Mouse (Mus musculus): Measurements from ENCODE around the gene Cadm4. TPM values are rescaled to one million over a fixed set of nuclear protein-coding genes. Genes with fewer than 3 reads are reported as not detected.

Cadm4 gene
- polyA plus RNA-seq, 1 experiment from 2014 or later, result 71.3 TPM

DNA sequence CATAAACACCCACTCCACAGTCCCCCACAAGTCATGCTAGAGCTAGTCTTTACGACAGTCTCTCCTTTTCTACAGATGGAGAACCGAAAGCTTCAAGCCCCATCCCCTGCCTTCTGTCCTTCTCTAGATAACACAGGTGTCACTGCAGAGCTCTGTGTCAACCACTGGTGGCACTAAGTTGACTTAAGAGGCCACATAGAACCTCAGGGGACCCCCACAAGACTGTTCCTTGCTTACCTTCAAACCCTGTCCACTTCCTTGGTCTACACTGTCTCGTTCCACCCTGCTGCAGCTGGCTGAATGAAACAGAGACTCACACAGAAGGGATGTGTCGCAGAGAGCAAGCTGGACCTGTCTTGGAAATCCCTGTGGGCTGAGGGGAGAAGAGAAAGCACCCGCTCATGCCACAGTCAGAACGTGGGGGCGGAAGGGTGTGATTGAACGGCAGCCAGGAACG, 29.9 kb upstream of the Cadm4 start, which contains the start of gene Irgc1:
Gene Irgc1 (minus strand): TSS at position 443 of the 457 bp plus-strand sequence.
- H3K9ac ChIP-seq, result no peak within 1 kb of the TSS
- no peaks in the 10 kb centered on the region for H3K4me1 ChIP-seq (replicated peaks)
- H3K4me3 ChIP-seq, result no peak within 1 kb of the TSS
- H3K4me2 ChIP-seq, result no peak within 1 kb of the TSS
- no peak within 1 kb of the TSS for H3K27ac ChIP-seq (replicated peaks)
- no peak for ATAC-seq (ENCODE audit: low read depth)
- no peaks in the 10 kb centered on the region for H3K9me3 ChIP-seq
- 87% methylated on average over 9 of the region's 9 CpGs for WGBS
- no peaks in the 10 kb centered on the region for H3K27me3 ChIP-seq
- H3K36me3 ChIP-seq, result no peaks in the 10 kb centered on the region

DNA sequence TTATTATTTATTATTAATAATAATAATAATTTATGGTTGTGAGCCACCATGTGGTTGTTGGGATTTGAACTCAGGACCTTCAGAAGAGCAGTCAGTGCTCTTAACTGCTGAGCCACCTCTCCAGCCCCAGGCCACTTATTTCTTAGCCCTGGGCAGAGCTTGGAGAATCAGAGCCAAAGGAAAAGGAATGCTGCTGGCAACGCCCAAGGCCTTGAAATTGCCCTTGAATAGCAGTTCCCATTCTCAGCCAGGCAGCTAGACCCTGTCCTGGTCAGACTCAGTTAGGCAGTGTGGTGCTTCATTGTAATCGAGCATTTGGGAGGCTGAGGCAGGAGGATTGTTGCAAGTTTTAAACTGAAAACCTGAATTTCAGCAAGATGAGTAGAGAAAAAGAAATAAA, 27.6 kb upstream of the Cadm4 start:
- Histone ChIP-seq H3K9ac (no peak overlapping the region), H3K4me2 (no peak overlapping the region), H3K4me3 (no peak overlapping the region), H3K27me3 (no peaks in the 10 kb centered on the region), H3K36me3 (no peaks in the 10 kb centered on the region), H3K4me1 (replicated peaks) (no peaks in the 10 kb centered on the region), H3K27ac (replicated peaks) (no peak overlapping the region), H3K9me3 (no peaks in the 10 kb centered on the region)
- WGBS, result 73% methylated on average over 2 of the region's 2 CpGs
- ATAC-seq (ENCODE audit: low read depth), result no peak

DNA sequence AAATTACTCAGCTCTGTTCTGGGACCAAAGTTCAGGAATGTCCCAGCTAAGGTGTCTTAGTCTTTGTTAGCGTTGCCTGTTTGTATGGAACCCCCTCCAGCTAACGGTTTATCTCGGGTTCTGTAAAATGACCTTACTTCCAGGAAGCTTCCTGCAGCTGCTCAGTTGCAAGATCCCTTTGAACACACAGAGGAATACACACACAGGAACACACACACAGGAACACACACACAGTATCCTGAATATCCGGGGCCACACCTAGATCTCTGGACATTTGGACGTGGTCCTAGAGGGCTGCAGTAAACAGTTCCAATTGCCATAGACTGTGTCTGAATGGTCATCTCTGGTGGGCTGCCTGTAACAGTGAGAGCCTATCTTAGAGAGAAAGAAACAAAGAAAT, 26.1 kb upstream of the Cadm4 start:
- H3K27me3 ChIP-seq, result no peaks in the 10 kb centered on the region
- H3K27ac ChIP-seq (replicated peaks), result no peak overlapping the region
- H3K4me1 ChIP-seq (replicated peaks), result no peaks in the 10 kb centered on the region
- no peak for ATAC-seq (ENCODE audit: low read depth)
- H3K4me3 ChIP-seq, result no peak overlapping the region
- H3K36me3 ChIP-seq, result no peaks in the 10 kb centered on the region
- no peaks in the 10 kb centered on the region for H3K9me3 ChIP-seq
- H3K4me2 ChIP-seq, result no peak overlapping the region
- WGBS, result 86% methylated on average over 5 of the region's 5 CpGs
- no peak overlapping the region for H3K9ac ChIP-seq

DNA sequence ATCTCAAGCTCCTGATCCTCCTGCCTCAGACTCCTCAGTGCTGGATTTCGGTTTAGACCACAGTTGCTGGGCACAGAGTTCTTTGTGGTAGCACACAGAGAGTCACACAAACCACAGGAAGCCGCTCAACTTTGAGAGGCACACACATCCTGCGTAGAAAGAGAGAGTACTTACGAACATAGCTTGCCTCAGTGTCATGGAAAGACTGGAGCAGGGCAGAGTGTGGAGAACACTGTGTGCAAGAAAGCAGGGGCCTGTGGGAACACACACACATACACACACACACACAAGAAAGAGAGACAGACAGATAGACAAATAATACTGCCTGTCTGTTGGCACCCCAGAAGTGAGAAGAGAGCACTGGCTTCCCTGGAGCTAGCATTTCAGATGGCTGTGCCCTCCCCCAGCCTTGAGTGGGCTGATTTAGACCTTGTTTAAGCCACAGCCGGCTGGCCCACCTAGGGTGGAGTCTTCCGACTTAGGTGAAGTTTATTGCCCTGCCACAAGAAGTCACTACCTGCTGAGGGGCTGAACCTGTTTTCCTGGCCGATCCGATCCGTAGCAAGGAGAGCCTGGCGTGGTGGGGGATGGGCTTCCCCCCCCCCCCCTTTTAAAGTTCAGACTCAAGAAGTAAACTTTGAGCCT, 24.0 kb upstream of the Cadm4 start:
- Histone ChIP-seq H3K4me2 (no peak overlapping the region), H3K9ac (no peak overlapping the region), H3K4me1 (replicated peaks) (peaks cover 6% of the 10 kb centered on the region), H3K27ac (replicated peaks) (no peak overlapping the region), H3K4me3 (no peak overlapping the region), H3K27me3 (peaks cover 5% of the 10 kb centered on the region; the same call in 1 of the 2 replicates), H3K36me3 (no peaks in the 10 kb centered on the region), H3K9me3 (no peaks in the 10 kb centered on the region)
- 63% methylated on average over 10 of the region's 10 CpGs for WGBS
- no peak for ATAC-seq (ENCODE audit: low read depth)

DNA sequence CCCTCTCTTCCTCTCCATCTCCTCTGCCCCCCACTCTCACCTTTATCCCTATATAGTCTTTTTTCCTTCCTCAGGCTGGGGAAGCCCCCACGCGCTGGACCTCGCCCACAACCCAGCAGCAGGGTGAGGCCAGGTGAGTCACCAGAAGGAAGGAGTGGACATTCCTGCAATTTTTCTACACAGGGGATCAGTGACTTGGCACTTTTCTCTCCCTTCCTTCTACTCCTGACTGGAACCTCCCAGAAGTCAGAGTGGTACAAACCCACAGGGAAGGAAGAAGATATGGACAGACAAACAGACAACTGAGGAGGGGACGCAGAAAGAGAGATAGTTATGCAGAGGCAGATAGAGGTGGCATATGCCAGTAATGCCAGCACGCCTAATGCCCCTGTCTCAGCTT, 22.4 kb upstream of the Cadm4 start:
- Histone ChIP-seq H3K4me3 (no peak overlapping the region), H3K4me1 (replicated peaks) (peaks cover 11% of the 10 kb centered on the region), H3K9ac (no peak overlapping the region), H3K9me3 (no peaks in the 10 kb centered on the region), H3K36me3 (no peaks in the 10 kb centered on the region), H3K27ac (replicated peaks) (no peak overlapping the region), H3K4me2 (no peak overlapping the region), H3K27me3 (peaks cover 6% of the 10 kb centered on the region; the same call in 1 of the 2 replicates)
- ATAC-seq (ENCODE audit: low read depth), result no peak
- WGBS, result 80% methylated on average over 5 of the region's 5 CpGs

DNA sequence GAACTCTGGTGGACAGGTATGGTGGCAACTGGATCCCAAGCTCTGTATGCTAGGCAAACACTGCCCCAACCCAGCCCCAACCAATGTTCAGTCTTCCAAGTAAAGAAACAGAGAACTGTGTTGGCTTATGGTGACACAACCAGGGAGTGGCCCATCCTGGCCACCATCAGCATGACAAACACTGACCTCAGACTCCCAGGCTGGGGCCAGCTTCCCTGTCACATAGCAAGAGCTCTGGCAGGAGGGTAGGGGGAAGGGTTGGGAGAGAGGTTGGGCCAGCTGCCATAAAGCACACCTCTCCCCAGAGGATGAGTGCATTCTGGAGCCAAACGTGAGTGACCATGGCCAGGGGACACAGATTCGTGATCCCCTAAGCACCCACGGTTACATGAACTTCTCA, 22.0 kb upstream of the Cadm4 start:
- Histone ChIP-seq H3K9me3 (no peaks in the 10 kb centered on the region), H3K4me2 (no peak overlapping the region), H3K9ac (no peak overlapping the region), H3K27me3 (peaks cover 6% of the 10 kb centered on the region; the same call in 1 of the 2 replicates), H3K36me3 (no peaks in the 10 kb centered on the region), H3K4me1 (replicated peaks) (peaks cover 11% of the 10 kb centered on the region), H3K27ac (replicated peaks) (no peak overlapping the region), H3K4me3 (no peak overlapping the region)
- 59% methylated on average over 3 of the region's 3 CpGs for WGBS
- no peak for ATAC-seq (ENCODE audit: low read depth)

DNA sequence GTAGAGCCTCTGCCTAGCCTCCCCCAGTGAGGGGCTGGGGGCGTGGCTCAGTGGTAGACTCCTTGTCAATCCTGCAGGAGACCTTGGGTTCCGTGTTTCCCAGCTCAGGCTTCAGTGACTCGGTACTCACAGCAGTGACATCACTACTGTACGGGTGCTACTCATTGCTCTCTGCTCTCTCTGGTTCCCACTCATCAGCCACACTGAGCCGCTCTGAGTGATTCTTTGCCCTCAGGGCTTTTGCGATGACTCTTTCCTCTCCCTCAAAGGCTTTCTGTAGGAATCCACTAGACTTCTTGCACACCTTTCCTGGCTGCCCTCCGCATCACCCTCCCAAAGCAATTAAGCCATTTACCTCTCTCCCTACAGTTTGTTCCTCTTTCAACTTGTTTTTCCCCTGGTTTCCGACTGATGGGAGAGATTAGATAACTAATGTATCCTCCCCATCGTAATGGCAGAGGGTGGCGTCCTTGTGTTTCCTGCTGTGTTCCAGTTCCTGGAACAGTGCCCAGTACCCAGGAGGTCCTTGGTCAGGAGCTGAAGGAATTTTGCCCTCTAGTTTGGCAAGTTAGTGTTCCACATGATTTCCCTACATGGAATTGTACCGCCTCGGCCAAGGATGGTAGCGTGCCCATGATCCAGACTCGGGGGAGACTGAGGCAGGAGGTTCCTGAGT, 20.3 kb upstream of the Cadm4 start:
- 62% methylated on average over 14 of the region's 14 CpGs for WGBS
- ATAC-seq (ENCODE audit: low read depth), result no peak
- no peaks in the 10 kb centered on the region for H3K9me3 ChIP-seq
- H3K27me3 ChIP-seq, result peaks cover 6% of the 10 kb centered on the region; the same call in 1 of the 2 replicates
- H3K4me3 ChIP-seq, result no peak overlapping the region
- H3K36me3 ChIP-seq, result no peaks in the 10 kb centered on the region
- H3K4me2 ChIP-seq, result no peak overlapping the region
- no peak overlapping the region for H3K27ac ChIP-seq (replicated peaks)
- H3K9ac ChIP-seq, result no peak overlapping the region
- peaks cover 11% of the 10 kb centered on the region for H3K4me1 ChIP-seq (replicated peaks)

DNA sequence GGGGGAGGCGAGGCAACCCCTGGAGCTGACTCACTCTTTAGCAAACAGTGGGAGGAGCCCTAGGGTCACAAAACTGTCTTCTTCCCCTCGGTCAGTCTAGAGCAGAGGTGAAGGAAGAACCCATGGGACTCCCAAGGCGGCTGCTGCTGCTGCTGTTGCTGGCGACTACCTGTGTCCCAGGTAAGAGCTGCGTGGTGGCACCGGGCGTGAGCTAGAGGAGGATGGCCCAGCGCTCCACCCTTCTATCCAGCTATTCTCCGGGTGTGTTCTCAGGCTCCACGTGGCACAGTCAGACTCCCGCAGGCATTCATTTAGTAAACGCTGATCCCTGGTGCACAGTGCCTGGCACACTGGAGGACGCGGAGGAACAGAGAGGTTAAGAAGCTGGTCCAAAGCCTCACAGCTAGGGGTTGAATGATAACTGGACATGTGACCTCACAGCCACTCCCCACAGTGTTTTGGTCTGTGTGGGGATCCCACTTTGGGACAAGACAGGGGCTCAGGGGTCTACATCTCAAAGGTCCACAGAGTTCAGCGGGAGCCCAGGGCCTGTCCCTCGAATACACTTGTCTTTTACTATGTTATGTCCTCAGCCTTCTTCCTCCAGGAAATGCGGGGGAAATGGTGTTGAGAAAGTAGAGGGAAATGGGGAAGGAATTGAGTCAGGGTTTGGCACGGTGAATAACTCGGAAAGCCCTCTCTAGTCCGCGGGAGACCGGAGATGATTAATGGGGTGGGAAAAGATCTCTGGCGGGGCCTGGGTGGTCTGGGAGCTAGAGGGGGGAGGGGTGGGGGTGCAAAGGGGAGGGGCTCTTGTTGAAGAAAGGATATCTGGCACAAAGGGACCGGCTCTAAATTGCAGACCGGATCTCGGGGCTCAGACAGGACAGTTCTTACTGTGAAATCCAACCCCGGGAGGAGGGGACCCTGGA, 19.2 kb upstream of the Cadm4 start, which contains the start of gene Plaur:
Gene Plaur (plus strand): TSS at position 97 of the 932 bp plus-strand sequence.
- Histone ChIP-seq H3K36me3 (no peaks in the 10 kb centered on the region), H3K27ac (replicated peaks) (no peak within 1 kb of the TSS), H3K9ac (peak within 1 kb of the TSS; percentile 43; the same call in 1 of the 2 replicates), H3K4me1 (replicated peaks) (peaks cover 11% of the 10 kb centered on the region), H3K9me3 (no peaks in the 10 kb centered on the region), H3K27me3 (peaks cover 6% of the 10 kb centered on the region; the same call in 1 of the 2 replicates), H3K4me2 (peak within 1 kb of the TSS; percentile 37), H3K4me3 (peak within 1 kb of the TSS; percentile 13)
- 5% methylated on average over 25 of the region's 27 CpGs for WGBS
- ATAC-seq (ENCODE audit: low read depth), result peak; percentile 55; the same call in 1 of the 2 replicates

DNA sequence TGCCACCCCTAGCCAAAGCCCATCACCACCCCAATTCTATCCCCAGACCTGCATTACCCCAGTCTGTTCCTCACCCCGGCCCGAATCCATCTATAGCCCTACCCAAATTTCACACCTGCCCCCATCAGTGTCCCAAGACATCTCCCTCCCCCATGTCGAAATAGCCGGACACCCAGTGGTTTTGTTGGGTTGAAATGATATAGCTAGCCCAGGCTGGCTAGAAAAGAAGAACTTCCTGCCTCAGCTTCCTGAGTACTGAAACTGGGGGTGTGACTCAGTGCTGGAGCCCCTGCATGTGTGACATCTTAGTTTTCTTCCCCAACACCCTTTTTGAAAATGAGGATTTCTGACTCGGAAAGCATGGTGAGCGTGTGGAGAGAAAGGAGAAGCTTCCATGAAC, 15.0 kb upstream of the Cadm4 start:
- Histone ChIP-seq H3K9me3 (no peaks in the 10 kb centered on the region), H3K4me2 (no peak overlapping the region), H3K4me1 (replicated peaks) (peaks cover 11% of the 10 kb centered on the region), H3K9ac (no peak overlapping the region), H3K27me3 (peaks cover 6% of the 10 kb centered on the region; the same call in 1 of the 2 replicates), H3K36me3 (no peaks in the 10 kb centered on the region), H3K4me3 (no peak overlapping the region), H3K27ac (replicated peaks) (no peak overlapping the region)
- 93% methylated on average over 6 of the region's 6 CpGs for WGBS
- ATAC-seq (ENCODE audit: low read depth), result no peak

DNA sequence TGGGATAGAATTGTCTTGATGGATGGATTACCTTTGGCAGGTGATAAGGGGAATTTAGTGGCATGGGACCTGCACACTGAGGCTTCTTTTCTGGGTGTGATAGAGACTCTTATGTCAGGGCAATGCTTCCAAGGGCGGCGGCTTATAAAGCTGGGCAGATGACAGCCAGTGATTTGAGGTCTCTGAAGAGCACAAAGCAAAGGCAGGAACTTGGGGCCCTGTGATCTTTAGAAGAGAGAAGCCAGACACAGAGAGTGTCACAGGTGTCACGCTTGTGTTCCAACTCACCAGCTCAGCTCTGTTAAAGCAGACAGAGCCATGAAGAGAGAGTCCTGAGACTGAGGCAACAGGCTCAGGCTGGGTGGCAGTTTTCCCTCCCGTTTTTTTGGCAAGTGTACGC, 13.9 kb upstream of the Cadm4 start:
- Histone ChIP-seq H3K9me3 (no peaks in the 10 kb centered on the region), H3K4me1 (replicated peaks) (peaks cover 4% of the 10 kb centered on the region), H3K36me3 (no peaks in the 10 kb centered on the region), H3K4me3 (no peak overlapping the region), H3K27me3 (peaks cover under 1% of the 10 kb centered on the region; the same call in 1 of the 2 replicates), H3K9ac (no peak overlapping the region), H3K27ac (replicated peaks) (no peak overlapping the region), H3K4me2 (no peak overlapping the region)
- ATAC-seq (ENCODE audit: low read depth), result no peak
- 89% methylated on average over 5 of the region's 5 CpGs for WGBS

DNA sequence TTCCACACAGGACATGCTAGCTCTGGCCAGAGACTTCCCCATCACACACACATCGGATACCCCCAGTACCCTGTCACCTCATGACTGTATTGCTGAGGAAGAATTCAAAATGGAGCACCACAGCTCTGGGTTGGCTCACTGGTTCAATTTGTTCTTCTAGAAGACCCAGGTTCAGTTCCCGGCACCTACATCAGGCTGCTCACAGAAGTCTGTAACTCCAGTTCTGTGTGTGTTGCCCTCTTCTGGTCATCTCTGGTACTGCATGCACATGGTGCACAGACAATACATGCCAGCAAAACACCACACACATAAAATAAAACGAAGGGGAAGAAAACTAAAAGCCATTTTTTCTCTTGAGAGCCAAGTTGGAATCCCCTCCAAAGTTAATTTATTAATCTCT, 12.7 kb upstream of the Cadm4 start:
- no peak for ATAC-seq (ENCODE audit: low read depth)

DNA sequence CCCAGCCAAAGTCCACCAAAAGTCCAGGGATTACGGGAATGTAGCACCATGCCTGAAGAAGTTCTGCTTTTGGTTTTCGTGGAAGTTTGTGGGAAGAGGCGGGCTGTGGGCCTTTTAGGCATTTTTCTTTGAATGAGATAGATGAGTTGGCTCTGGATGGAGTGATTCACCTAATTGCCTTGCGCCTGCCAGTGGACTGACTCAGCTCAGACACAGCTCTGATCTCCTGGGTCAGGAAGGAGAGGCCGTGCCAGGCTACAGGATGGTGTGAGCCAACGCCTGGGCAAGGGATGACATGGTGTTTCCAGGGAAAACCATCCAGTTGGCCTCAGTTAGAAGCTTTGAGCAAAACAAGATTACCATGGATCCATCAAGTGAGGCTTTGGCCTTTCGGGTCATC, 11.5 kb upstream of the Cadm4 start:
- H3K4me2 ChIP-seq, result no peak overlapping the region
- H3K27me3 ChIP-seq, result no peaks in the 10 kb centered on the region
- no peak overlapping the region for H3K4me3 ChIP-seq
- no peaks in the 10 kb centered on the region for H3K9me3 ChIP-seq
- no peak overlapping the region for H3K9ac ChIP-seq
- peaks cover 6% of the 10 kb centered on the region for H3K4me1 ChIP-seq (replicated peaks)
- 95% methylated on average over 7 of the region's 7 CpGs for WGBS
- H3K27ac ChIP-seq (replicated peaks), result no peak overlapping the region
- ATAC-seq (ENCODE audit: low read depth), result no peak
- no peaks in the 10 kb centered on the region for H3K36me3 ChIP-seq

More for the DNA sequence above, 12.7 kb upstream of the Cadm4 start:
- no peaks in the 10 kb centered on the region for H3K9me3 ChIP-seq
- H3K27ac ChIP-seq (replicated peaks), result no peak overlapping the region
- WGBS, result 80% methylated on average over 3 of the region's 3 CpGs
- H3K4me1 ChIP-seq (replicated peaks), result 0 out of 2 replicates have a peak, but pooled peaks cover under 1% of the 10 kb centered on the region
- H3K27me3 ChIP-seq, result no peaks in the 10 kb centered on the region
- H3K9ac ChIP-seq, result no peak overlapping the region
- no peaks in the 10 kb centered on the region for H3K36me3 ChIP-seq
- no peak overlapping the region for H3K4me3 ChIP-seq
- H3K4me2 ChIP-seq, result no peak overlapping the region

All from neural tube, embryonic 13.5 days (tissue).